Mouse (Mus musculus): ENCODE measurements around the gene Slc16a11. TPM values are rescaled to one million over a fixed set of nuclear protein-coding genes. Genes with fewer than 3 reads are reported as not detected.
"Not testable (repeated sequence)": the region's sequence is repeated elsewhere in the genome, so short reads cannot be mapped to it uniquely, and the experiment has no call there.

Slc16a11 gene
- total RNA-seq (2021), result under 1 TPM in 1 of 2 experiments, not detected in 1; 0.73 TPM
- 0.68 and 2.4 TPM in 2 replicates for polyA plus RNA-seq (2012; rRNA removed)
- long read RNA-seq, result 0 reads

DNA sequence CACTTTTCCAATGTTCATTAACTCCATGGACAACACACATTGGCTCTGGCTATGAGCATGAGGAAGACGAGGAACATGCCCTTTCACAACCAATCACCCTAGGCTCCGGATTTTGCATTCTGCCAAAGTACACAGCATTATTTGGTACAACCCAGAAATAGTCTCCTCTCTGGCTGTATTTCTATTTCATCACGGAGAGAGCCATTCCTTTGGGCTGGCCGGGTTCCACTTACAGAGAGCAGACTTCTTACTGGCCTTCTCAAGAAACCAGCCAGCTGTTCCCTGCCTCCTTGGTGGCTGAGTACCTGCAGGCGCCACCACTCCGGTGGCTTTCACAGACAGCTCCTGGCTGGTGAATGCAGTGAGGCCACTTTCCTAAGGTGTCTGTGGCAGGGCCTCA lies at the start of gene Slc16a11:
TSS of gene Slc16a11 (plus strand) at position 330 of the 400 bp plus-strand sequence.
- no peak for DNase-seq

DNA sequence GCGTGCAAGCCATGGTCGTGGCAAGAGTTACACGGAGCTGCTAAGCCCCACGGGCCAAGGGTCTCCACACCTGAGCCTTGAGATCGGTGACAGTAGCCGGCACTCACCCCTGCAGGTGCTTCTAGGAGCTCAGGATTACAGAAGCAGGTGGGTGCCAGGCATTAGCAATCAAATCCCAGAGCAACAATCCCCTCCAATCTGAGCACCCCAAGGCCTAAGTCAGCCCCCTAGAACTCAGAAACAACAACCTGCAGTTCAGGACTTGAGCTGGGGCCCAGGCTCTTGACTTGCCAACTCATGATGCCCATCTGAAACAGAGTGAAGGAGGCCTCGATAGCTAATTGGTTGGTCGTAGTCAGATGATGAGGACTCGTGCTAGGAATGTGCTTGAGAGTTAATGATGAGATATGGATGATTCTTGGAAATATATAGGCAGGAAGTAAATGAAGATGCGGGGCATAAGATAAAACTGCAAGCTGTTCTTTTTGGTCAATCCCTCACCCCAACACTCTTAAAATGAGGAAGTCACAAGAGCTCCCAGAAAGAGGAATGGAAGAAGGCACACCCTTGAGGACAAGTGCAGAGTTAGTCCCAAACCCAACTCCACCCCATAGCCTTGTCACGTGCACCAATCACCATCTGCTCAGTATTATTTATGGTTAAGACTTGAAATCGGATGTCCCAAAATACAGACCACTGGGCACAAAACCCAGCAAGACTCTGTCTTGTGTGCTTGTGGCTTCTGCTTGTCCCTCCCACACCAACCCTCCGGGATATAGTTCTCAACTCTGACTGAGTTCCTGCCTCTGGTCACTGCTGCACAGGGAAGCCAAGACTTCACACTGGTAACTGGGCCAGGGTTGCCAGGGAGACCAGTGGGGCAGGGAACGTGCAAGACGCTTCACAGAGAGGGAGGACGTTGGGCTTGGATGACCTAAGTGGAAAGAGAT lies 46.3 kb upstream of the Slc16a11 start:
- DNase-seq, result peak; percentile 27

DNA sequence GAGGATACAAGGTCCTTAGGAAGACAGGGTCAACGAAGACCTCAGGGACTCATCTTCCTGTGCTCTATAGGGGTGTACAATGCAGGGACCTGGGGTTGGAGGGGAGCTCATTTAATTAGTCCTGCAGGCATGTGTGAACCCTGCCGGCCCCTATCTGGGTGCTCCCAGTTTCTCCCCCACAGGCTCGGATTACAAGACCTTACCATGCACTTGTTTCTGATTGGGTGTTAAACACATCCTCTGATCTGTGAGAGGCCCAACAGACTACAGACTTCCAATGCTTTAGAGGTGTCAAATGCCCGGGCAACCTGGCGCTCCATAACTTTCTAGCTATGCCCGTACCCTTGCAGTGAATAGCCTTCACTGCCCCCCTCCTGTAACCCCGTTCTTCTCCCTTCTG lies 44.4 kb upstream of the Slc16a11 start:
- no peak for DNase-seq

DNA sequence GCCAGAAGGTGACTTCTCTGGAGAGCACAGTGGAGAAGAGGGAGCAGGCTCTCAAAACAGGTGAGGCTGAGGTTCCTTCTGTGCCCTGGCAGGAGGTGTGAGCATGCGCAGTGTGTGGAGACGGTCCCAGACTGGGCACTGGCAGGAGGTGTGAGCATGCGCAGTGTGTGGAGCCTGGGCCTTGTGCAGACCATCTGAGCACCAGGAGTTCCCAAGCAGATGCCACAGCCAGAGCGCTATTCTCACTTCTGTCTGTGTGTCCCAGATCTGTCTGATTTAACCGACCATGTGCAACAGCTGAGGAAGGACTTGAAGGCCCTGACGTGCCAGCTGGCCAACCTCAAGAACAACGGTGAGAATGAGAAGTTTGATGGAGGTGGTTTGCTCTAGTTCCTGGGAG lies 43.1 kb upstream of the Slc16a11 start:
- DNase-seq, result not testable (repeated sequence)

DNA sequence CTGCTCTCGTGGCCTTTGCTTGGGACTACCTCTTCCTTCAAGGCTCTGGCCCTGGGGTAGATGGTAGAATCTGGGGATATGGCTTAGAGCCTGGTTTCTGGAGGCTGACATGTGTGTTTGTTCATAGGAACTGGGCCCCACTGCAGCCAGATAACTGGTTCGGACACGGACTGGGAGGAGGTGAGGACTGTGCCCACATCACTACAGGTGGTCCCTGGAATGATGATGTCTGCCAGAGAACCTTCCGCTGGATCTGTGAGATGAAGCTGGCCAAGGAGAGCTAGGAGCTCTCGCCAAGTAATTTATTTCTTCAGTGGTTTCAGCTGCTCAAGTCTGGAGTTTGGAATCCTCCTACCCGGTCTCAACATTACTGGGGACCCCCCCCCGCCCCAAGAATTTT lies 42.3 kb upstream of the Slc16a11 start:
- DNase-seq, result no peak

DNA sequence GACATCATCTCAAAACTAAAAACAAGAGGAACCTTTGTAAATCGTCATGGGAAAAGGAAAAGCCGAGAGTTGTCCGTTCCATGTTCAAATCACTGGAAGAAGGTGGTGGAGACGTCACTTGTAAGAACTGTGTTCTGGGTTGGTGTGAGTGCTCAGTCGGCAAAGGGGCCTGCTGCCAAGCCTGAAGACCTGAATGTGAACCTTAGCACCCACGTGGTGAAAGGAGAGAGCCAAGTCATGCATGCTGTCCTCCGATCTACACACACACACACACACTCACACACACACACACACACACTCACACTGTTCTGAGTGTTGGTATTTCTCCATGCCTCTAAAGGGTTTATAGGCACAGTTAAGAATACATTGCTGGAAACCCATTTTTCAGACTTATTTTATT lies 41.4 kb upstream of the Slc16a11 start:
- no peak for DNase-seq

DNA sequence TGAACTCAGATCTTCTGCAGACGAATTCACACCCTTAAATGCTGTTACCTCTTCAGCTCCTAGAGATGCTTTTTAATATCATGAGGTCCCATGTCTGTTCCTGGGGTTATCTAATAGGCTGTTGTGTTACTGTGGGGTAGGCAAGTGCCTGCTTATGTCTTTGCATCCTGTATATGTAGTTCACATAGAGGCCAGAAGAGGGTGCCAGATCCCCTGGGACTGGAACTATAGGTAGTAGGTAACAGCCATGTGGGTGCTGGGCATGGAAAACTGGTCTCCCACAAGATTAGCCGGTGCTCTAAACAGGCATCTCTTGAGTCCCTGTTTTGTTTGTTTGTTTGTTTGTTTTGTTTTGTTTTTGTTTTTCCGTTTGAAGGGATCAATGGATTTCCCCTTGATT lies 40.7 kb upstream of the Slc16a11 start:
- DNase-seq, result peak; percentile 42

DNA sequence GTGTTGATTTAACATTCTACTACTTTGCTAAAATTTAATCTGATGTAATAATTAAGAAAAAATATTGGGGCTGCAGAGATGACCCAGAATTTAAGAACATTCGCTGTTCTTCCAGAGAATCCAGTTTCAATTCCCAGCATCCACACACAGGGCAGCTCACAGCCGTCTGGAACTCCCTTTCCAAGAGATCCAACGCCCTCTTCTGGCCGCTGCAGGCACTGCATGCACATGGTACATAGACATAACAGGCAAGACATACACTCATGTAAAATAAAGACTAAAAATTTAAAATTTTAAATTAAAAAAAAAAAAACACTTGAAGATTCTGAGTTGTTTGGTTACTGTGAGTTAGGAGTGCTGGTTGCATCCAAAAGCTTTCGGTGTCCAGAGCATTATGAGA lies 40.3 kb upstream of the Slc16a11 start:
- DNase-seq, result no peak

DNA sequence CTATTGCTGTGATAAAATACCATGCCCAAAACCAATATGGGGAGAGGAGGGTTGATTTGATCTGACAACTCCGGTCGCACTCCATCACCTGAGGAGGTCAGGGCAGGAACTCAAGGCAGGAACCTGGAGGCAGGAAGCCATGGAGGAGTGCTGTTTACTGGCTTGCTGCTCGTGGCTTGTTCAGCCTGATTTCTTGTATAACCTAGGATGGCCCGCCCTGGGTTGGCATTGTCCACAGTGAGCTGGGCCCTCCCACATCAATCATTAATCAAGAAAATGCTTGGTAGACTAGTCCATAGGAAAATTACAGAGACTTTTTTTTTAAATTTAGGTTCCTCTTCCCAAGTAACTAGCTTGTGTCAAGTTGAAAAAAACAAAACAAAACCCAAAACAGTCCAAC lies 38.1 kb upstream of the Slc16a11 start:
- DNase-seq, result no peak

DNA sequence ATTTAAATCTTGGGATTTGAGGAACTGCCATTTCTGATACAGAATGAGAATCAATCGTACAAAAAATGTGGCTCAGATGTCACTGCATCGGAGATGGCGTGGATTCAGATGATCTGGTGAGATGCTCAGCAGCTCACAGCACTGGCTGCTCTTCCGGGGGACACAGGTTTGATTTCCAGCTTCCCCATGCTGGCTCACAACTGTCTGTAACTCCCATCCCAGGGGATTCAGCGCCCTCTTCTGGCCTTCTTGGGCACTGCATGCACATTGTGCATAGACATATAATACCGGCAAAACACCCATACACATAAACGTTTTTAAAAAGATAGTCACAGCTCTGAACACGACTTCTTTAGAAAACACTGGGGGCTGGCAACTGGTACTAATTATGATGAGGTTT lies 34.9 kb upstream of the Slc16a11 start:
- no peak for DNase-seq

DNA sequence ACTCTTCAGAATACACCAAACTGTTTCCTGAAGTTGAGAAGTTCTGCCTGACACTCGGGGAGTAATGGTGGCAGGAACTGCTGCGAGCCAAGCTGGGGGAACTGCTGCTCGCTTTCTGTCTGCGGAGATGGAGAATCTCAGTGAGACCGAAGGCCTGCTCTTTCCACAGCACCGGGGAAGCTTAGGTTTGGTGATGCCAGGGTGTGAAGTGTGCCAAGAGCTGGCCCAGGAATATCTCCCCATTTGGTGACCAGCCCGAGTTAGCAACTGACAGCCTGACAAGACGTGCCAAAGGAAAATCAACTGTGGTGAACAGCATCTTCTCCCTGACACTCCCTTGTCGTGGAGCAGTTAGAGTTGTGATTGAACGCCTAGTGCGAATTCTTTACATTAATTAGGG lies 34.2 kb upstream of the Slc16a11 start:
- no peak for DNase-seq

DNA sequence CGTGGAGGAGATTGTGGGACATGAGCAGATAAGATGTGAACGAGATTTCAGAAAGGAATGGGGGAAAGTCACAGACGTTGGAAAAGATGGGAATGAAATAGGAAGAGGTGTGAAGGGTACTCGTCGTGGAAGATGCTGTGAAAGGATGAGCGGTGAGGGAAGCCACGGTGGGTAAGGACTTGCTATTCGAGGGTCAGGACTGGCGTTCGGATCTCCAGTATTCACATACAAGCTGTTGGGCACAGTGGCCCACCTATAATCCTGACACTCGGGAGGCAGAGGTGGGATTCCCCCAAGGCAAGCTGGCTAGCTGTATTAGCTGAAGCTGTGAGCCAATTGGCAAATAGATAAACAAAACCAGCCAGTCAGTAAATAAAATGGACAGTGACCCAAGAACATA lies 33.8 kb upstream of the Slc16a11 start:
- DNase-seq, result no peak

DNA sequence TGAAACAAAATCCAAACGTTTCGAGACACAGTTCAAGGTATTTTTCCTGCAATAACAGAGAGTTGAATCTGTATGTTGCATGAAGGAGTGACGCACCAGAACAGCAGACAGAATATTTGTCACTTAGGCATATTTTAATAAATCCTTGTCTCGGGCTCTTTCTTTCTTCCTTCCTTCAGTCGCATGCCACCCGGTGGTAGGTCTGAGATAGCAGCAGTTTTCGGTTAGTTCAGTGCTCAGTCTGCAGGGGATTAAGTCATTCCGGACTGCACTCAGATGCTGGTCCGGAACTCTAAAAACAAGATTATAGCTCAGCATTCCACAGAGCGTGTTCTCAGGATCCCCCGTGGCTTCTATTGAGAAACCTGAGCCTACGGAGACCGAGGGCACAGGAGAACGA lies 33.2 kb upstream of the Slc16a11 start:
- peak; percentile 28 for DNase-seq

DNA sequence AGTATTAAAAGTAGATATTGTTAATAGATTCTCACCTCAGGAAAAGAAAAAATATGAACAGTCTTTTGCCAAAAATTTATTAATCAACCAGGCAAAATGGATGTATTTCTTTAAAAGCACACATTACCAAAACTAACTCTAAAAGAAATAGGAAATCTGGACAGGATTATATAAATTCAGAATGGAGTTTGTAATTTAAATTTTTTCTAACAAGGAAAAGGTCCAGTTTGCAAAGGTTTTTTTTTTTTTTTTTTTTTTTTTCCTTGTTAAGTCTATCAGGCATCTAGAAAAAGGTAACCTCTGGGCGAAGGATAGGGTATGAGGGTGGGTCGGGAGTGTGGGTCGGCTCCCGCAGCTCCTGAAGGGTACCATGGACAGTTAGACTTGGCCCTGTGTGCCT lies 32.1 kb upstream of the Slc16a11 start:
- no peak for DNase-seq

DNA sequence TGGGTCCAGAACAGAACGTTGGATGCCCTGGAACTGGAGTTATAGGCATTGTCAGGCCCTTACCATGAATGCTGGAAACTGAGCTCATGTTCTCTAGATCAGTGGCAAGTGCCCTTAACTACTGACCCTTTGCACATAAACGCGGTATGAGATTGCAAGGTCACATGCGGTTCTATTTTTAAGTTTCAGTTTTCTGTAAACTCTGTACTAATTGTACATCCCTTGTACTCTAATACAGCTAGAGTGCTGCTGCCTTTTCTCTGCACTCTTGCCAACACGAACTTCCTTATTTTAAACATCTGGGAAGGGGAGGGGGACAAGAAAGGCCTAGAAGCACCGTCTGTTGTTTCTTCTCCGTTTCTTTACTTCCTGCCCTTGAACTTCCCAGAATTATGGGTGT lies 27.4 kb upstream of the Slc16a11 start:
- no peak for DNase-seq

DNA sequence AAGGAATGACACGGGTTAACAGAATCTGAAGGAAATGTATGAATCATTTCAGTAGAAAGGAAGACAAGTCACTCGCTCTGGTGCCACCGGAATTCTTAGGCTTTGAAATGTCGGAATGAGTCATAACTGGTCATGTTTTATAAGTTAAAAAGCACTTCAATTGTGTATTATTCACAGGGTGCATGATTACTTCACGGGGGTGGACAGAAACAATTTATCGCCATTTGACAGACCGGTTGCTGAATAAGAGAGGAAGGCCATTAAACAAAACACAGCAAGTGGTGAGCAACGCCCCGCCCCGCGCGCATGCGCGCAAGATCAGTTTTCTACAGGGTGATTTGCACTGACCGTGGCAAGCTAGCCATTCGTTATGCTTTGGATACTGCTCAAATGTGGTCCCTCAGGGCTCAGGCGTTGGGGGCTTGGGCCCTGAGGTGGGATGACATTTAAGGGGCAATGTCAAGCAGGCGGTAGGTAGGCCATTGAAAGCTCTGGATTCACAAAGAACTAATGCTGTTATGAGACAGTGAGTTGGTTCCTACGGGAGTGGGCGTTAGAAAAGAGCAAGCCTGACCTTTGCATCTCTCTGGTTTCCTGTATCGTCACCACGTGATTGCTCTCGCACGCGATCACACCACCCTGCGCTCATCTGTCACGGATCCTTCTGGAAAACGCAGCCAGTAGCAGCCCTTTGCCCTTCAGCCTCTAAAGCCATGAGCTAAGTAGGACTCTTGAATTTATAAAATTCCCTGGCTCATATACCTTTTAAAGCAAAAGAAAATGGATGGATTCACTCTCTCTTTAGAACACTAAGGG lies 23.0 kb upstream of the Slc16a11 start:
- peak; percentile 84 for DNase-seq

DNA sequence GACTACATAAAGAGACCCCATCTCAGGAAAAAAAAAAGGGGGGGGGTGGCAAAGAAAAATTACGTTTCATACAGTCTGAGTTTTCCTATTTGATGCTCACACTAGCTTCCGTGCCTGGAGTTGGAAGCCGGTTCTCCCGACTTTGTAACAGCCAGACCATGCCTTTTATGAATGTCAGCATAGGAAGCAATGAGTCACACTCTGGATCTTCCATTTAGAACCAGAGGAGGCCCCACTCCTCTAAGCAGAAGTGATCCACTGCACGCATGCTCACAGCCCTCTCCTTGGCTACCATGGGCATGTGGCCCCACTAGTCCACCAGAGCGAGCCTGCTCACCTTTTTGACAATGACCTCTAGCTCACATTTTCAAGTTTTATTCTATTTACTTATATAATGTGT lies 21.4 kb upstream of the Slc16a11 start:
- no peak for DNase-seq

DNA sequence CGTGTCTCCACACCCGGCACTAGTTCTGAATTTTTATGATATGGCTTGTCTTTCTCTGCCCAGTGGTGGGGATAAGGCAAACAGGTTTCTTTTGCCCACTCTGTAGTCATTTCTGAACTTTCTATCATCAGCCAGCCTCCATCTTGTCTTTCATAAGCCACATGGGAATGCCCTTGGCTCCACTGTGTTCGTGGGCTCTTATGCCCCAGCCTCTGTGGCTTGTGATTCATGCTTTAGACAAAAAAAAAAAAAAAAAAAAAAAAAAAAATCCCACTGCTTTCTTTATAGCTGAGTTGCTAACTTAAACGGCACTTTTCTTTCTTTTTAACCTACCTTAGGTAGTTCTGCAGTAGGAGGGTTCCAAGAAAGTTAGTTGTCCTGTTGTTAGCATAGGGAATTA lies 20.4 kb upstream of the Slc16a11 start:
- DNase-seq, result no peak

DNA sequence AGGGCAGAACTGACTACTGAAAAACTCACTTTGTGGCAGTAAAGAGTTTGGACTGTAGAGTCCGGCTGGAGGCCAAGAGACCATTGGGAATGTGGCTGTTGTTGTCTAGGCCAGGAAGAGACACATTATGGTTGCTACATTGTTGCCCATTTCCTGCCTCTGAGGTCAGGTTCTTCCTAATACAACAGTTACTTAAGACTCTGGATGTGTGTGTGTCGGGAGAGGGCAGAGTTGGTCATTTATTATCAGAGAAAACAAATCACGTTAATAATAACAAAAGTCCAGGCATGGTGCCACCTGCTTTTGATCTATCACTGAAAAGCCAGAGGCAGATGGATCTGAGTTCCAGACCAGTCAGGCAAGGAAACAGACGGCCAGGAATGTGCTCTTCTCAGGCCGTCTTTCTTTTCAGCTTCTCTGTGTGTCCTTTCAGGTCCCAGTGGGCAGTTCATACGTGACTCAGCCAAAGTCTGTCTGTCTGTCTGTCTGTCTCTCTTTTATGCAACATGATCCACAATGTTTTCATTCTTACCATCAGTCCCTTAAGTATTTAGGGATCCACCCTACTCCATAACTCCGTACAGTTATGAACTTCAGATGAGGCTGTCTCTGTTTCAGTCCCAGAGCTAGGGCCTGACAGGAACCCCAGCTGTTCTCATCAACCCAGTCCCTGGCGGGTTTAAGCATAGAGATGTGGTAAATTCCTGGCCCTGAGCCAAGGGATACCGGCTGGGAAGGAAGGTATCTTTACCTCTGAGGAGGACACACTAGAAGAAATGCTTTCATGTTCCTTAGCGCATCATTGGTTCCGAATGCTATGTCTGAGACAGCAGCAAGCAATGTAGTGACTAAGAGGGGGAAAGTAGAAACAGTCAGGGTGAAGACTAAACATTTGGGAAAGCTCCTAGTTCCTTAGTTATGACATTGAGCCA lies 18.9 kb upstream of the Slc16a11 start:
- DNase-seq, result no peak

DNA sequence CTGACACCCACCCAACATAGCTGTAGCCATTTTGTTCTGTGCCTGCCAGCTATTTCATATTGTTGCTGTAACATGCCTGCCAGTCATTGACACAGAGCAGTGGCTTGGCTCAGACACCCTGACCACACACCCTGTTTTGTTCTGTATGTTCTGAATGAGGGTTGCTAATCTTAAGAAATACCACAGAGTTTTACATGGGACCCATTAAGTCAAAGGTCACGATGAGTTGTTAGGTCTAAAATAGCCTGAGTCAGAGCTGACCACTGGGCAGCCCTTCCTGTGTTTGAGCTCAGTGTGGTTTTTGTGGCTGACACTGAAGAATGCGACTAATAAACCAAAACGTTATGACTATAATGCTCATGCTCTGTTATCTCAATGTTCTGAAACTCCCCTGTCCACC lies 14.2 kb upstream of the Slc16a11 start:
- peak; percentile 37 for DNase-seq

DNA sequence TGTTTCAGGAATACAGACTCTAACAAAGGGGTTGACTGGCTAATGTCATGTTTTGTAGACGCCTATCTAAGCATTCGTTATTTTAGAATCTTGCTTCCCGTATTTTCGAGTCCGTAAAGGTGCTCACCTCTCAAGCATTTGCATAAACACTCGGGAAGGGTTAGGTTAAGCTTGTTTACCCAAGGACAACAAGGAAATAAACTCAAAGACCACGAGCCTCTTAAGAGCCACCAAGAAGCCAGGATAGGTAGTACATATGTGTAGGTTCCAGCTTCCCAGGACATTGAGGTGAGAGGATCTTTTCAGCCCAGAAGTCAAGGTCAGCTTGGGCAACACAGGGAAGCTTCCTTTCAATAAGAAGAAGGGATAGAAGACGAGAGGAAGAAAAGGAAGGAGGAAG lies 13.4 kb upstream of the Slc16a11 start:
- DNase-seq, result no peak

DNA sequence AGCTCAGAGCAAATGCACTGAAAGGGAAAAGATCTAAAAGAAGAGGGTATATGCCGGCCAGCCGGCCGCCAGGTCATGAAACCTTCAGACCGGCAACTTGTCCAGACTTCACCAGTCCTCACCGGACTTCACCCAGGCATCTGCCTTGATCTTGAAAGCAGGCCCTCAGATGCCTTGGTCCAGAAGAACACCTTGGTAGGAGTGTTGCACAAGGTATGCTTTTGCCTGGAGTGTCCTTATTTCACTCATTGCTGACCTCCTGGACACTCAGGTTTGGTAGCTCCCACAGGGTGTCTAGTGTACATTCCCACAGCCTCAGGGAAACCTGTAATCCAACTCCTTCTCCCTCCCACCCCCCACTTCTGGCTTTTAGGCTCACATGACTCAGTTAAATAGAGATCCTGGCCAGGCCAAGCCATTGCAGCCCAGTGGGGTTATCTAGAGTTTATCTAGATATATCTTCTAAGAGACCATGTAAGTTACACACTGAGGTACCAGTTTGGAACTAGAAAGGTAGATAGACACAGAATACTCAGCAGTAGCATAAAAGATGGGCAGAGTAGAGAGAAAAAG lies 12.4 kb upstream of the Slc16a11 start:
- DNase-seq, result no peak
